Mouse (Mus musculus): Measurements from ENCODE around the gene Slc15a3.

- no peak for TF ChIP-seq CTCF (IDR thresholded peaks at IDR 0.05; ENCODE audit: low read depth)
- no peak for TF ChIP-seq EP300 (IDR thresholded peaks at IDR 0.05; ENCODE audit: low read depth)
These were observed 30.5 kb downstream of the Slc15a3 start, which contains the start of gene Tmem132a for GRCm38 (mm10) chr19:10869886-10870527.
